Mouse (Mus musculus): ENCODE data around the gene Psmb5. TPM values are rescaled to one million over a fixed set of nuclear protein-coding genes. Genes with fewer than 3 reads are reported as not detected.
"Not testable (repeated sequence)": the region's sequence is repeated elsewhere in the genome, so short reads cannot be mapped to it uniquely, and the experiment has no call there.

The Psmb5 gene
- total RNA-seq, 1 experiment from 2014 or later = 56.3 TPM

DNA sequence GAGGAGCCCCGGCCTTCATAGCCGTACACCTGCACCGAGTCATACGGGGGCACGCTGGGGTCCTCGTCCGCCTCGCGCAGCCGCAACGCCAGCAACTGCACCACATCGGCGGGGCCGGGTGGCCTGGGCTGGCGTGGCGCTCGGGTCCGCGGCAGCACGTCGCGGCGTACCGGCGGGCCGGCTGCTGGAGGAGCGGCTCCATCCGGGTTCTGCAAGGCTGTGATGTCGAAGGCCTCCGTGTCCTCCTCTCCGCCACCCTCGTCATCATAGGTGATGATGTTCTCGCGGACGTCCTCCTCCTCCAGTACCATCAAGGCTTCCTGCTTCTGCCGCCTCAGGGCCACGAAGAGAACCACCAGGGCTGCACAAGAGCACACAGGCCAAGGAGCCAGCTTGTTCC is 14.4 kb upstream of the Psmb5 start:
- ATAC-seq (replicated peaks; ENCODE audit: low read depth, poor library complexity, severe bottlenecking) = no peak

DNA sequence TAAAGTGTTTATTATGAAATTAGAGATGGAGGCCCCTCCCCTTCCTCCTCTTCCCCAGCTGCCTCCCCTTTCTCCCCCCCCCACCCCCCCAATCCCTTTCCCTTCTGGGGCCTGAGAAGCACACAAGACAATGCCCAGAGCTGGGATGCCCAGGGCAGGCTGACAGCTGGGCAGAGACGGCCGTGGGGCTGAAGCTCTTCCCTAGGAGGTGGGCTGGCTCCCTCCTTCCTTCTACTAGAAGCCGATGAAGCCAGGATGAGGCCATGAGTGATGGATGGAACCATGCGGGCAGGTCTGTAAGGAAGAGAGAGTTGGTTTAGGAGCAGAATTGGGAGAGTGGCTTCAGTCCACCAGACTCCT is 13.4 kb upstream of the Psmb5 start:
- no peak for ATAC-seq (replicated peaks; ENCODE audit: low read depth, poor library complexity, severe bottlenecking)

DNA sequence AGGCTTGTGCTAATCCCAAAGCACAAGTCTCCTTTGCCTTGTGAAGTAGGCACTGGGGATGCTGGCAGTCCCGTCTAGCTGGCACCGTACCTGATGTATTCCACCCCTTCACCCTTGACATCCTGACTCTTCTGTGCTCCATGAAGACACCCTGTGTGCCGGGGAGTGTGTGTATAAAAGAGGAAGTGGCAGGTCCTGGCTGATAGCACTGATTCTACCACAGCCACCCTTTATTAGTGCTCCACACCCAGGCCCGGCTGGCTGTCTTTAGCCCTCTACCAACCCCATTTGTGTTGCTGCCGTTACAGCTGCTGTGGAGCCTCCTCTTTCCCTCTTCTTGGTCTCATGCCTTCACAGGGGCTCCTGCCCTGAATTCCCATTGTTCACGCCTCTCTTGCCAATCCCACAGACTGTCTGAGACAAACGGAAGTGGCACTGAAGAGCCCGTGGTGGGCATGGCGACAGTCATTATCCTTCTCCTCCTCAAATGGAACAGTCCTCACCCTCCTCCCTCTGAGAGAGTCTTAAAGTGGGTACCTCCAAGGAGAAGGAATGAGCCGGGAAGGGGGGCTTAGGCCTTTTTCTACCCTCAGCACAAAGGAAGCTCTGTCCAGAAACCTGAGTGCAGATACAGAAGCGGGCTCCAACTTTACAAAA is 12.9 kb upstream of the Psmb5 start:
- ATAC-seq (replicated peaks; ENCODE audit: low read depth, poor library complexity, severe bottlenecking) = peak; percentile 81

DNA sequence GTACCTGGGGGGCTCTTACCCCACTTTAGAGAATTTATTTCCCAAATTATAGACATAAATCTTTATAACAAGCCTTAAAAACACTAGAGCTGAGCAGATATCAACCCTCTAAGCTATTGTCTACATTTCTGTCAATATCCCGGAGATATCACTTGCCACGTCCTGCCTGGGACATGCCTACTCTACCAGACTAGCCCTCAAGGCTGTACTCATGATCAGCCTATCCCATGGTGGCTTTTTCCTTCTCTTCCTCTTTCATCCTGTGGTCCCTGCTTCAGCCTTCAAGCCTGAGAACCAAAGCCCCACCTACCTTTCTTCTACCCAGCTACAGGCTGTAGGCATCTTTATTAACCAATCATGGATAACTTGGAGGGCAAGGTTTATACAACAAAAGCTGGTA is 12.0 kb upstream of the Psmb5 start:
- ATAC-seq (replicated peaks; ENCODE audit: low read depth, poor library complexity, severe bottlenecking) = no peak

DNA sequence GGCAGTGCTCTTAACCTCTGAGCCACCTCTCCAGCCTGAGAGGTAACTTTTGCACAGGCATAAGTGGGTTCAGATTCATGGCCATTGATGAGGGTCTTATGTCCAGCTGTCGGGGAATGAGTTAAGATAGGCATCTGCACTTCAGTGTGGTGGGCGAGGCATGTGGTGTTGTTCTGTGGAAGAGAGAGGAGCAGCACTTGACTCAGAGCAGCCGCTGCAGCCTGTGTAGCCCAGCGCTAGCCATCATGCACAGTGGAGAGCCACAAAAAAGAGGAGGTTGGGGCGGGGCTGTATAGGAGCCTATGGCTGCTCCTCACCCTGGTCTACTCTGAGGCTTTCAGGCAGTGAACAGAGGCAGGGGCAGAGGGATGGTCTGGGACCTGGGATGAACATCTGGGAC is 10.3 kb upstream of the Psmb5 start:
- ATAC-seq (replicated peaks; ENCODE audit: low read depth, poor library complexity, severe bottlenecking) = no peak

DNA sequence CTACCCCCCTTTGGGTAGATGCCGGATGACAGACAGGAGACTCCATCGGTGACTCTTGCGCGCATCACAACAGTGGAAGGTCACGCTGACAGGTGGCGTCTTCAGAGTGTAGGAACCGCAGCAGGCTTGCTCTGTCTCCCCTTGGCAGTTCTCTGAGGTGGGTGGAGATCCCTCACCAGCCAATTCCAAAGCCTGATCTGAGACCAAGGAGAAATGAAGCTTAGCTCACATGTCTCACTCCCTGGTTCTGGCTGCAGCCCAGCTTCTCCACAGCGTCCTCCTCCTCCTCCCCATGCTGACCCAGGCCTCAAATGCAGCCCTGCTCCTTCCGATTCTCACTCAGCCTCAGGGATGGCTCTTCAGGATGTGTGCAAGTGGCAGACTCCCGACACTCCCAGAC is 7.2 kb upstream of the Psmb5 start:
- ATAC-seq (replicated peaks; ENCODE audit: low read depth, poor library complexity, severe bottlenecking) = no peak

DNA sequence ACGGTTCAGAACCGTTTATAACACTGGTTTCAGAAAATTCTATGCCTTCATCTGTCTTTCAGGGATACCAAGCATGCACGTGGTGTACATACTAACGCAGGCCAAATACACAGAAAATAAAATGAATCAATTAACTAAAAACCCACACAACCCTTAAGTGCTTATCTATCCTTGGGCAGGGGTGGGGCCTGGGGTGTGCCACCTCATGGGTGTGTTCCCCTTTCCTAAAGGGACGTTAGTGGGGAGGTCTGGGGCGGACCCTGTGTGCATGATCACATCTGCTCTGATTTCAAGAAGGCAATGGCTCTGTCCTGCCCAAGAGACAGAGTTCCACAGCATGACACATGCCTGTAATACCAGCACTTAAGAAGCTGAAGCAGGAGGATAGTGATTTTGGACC is 5.5 kb upstream of the Psmb5 start:
- peak; percentile 54; the same call in 1 of the 2 replicates for ATAC-seq (replicated peaks; ENCODE audit: low read depth, poor library complexity, severe bottlenecking)

DNA sequence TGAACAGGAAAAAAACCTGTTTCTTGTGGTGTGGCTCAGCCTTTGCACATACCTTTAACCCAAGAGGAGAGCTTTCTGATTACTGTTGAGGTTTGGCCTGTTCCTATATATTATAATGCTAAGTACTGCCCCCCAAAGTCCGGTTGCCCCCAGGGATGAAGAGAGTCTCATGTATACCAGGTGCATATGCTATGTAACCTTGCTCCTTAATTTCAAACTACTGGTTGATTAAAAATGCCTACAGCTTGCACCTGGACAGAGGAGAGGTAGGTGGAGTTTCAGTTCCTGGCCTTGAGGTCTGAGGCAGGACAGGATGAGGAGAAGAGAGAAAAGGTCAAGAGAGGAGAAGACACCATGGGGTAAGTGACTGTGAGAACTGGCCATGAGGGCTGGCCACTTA is 3.3 kb upstream of the Psmb5 start, which contains the start of gene Psmb11:
TSS of gene Psmb11 (plus strand) at position 301 of the 400 bp plus-strand sequence.
- ATAC-seq (replicated peaks; ENCODE audit: low read depth, poor library complexity, severe bottlenecking) = no peak

DNA sequence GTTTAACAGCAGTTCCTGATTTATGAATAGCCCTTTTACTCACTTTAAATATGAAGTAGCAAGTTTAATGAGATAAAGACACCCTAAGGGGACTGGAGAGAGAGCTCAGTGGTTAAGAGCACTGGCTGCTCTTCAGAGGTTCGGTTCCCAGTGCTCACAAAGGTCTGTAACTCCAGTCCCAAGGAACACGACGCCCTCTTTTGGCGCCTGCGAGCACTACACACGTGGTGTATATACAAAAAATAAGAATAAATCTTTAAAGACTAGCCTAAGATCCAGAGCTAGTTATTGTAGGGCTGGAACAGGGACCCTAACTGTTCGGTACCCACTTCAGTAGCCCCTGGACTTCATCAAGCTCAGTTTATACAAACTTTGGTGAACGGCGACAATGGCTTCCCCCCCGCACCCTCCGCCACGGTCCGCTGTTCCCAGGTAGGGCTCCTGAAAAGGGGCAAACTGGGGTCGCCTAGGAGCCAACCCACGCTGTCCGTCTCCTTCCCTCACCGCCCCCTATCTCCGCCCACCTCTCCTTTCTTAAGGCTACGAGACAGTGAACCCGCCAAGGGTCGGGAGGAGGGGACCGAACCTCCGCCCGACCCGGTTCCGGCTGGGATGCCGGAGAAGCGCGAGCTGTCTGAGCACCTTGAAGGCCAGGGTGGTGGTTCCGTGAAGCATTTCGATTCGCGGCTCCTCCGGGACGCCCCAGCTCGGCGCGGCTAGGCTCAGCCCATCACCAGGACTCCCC is 498 bp downstream of the Psmb5 start:
- ATAC-seq (replicated peaks; ENCODE audit: low read depth, poor library complexity, severe bottlenecking) = peak; percentile 58

DNA sequence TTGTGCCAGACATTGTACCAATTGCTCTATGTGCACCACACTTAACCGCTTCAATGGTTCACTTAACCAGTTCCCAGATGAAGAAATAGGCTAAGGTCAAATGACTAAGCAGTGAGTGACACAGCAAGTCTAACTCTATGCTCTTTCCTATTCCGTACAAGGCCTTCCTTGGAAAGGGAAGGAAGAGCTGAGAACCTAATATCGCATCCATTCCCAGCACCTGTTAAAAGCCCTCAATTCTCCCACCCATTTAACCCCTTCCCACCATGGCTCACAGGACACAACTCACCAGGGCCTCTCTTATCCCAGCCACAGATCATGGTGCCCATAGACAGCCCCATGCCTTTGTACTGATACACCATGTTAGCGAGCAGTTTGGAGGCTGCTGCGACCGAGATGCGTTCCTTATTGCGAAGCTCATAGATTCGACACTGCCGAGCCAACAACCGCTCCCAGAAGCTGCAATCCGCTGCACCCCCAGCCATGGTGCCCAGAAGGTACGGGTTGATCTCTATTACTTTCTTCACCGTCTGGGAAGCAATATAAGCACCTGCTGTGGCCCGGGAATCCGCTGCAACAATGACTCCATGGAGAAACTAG is 1.5 kb downstream of the Psmb5 start:
- no peak for ATAC-seq (replicated peaks; ENCODE audit: low read depth, poor library complexity, severe bottlenecking)

DNA sequence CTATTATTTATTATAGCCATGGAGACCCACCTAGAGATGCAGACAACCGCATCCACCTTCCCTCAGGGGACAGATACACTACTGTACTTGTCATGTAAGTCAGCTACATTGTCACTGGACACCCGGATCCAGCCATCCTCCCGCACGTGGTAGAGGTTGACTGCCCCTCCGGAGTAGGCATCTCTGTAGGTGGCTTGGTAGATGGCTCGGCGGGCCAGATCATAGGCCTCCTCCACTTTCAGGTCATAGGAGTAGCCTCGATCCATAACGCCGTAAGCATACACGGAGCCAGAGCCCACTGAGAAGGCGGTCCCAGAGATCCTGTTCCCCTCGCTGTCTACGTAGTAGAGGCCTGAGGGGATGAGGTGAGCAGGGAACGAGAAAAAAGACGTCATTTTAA is 3.7 kb downstream of the Psmb5 start:
- not testable (repeated sequence) for ATAC-seq (replicated peaks; ENCODE audit: low read depth, poor library complexity, severe bottlenecking)

DNA sequence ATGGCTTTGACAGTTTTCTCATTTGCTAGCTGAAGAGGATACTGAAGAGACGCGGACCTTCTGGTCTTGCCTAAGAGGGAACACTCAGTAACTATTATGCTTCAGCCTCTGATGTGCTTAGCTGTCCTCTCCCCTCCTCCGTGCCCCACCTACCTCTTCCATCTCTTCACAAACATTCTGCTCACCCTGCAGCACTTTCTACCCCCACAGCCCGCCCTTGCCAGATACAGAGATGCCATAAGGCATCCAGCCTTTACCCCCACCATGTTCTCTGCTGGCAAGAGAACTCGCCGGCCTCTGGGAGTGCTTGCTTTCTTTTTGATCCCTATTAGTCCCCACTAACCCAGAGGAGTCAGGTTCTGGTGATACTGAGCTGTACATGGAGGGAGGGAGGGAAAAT is 7.2 kb downstream of the Psmb5 start:
- no peak for ATAC-seq (replicated peaks; ENCODE audit: low read depth, poor library complexity, severe bottlenecking)

DNA sequence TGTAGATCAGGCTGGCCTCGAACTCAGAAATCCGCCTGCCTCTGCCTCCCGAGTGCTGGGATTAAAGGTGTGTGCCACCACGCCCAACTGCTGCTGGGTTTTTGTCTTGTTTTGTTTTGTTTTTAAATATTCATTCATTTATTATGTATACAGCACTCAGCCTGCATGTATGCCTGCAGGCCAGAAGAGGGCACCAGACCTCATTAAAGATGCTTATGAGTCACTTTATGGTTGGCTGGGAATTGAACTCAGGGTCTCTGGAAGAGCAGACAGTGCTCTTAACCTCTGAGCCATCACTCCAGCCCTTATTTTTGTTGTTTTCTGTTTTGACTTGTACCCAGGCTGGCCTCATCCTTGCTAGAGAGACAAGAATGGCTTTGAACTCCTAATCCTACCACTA is 7.9 kb downstream of the Psmb5 start:
- no peak for ATAC-seq (replicated peaks; ENCODE audit: low read depth, poor library complexity, severe bottlenecking)

DNA sequence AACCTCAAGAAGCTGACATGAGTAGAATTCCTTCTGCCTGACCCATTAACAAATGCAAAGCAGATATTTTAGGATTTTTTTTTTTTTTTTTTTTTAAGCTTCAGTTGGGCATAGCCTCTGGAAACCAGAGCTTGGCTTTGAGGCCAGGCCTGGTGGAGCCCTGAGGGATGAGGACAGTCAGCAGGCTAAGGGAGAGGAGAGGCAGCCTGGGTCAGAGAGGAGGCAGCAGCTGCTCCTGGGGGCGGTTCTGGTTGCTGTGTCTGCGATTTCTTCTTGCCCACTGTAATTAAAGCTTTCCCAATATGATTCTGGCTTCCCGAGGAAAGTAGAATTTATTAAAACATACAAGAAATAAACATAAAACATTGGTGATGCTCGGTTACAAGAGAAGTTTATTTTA is 8.6 kb downstream of the Psmb5 start:
- ATAC-seq (replicated peaks; ENCODE audit: low read depth, poor library complexity, severe bottlenecking) = no peak

DNA sequence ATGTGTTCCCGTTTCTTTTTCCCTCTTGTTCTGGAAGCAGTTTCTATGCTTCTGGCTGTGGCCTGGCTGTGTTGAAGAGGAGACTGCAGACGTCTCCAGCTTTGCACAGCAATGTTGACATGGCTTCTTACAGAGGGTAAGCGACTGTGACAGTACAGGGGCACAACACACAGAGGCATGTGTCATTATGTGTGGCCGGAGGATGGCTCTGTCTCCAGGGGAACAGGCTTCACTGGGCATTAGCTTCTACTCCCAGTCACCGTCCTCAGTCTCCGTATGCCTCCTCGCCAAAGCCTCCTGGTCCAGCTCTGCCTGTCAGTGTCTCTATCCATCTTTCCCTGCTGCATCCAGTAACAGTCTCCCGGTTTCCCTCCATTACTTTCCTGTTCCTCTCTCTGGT is 10.6 kb downstream of the Psmb5 start:
- ATAC-seq (replicated peaks; ENCODE audit: low read depth, poor library complexity, severe bottlenecking) = no peak

DNA sequence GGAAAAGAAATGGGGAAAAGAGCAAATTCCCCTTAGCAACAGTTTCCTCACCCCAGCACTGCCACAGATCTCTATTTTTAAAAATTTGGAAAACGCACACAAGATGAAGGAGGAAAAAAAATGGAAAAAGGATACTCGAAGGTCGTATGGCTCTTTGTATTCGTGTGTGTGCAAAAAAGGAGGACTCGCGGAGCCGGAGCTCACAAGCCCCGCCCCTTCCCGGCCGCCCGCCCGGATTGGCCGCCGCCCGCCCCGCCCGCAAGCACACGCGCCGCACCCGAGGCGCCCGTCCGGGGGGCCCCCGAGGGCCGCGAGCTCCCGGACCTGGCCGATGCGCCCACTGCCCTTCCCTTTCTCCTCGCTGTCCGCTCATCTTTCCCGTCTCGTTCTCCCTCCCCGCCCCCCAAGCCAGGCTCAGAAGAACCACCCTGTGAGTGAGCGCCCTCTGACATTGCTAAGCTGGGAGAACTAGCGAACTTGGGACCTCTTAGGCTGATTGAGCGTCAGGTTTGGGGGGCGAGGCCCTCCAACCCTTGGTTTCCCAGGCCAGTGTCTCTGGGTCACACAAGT is 12.0 kb downstream of the Psmb5 start, which contains the start of gene 4931414P19Rik:
TSS of gene 4931414P19Rik (minus strand) at position 242 of the 570 bp plus-strand sequence.
- peak; percentile 19; the same call in 1 of the 2 replicates for ATAC-seq (replicated peaks; ENCODE audit: low read depth, poor library complexity, severe bottlenecking)

DNA sequence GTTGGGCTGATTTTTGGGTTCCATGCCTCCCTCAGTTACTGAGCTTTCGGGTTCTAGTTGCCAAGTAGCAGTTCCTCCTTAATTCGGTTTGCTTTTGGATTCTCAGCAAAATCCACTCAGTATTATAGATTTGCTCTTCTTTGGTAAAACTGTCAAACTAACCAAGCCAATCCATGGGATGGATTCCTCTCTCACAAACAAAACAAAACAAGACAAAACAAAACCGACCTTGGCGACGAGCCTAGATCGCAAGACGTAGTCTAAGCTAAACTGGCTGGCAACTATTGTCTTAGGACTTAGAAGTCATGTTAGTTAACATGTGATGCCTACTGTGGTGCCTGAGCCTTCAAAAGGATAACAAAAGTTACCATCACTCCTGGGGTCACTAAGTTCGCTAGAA is 14.1 kb downstream of the Psmb5 start:
- ATAC-seq (replicated peaks; ENCODE audit: low read depth, poor library complexity, severe bottlenecking) = no peak

DNA sequence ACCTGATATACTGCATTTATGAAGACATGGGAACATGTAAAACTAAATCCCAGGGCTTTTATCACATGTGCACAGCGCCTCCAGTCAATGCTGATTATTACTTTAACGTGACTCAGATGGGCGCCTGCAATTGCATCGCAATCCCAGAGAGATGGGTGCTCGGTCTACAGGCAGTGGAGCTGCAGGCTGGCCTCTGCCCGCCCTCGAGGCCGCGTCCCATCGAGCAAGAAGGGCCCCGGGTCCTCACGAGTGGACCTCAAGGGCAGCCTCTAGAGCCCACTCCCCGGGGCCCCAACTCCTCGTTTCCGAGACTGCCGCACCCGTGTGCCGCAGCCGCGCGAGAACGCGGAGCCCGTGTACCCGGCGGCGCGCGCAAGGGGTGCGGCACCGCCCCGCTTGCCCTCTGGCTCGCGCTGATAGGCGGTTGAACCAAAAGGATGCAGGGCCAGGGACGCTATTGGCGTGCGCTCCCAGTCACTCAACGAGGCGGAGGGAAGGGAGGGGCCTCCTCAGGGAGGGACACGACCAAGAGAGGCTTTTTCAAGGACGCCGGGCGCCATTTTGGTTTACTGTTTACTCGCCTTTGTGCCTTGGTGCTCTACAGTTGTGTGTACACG is 14.7 kb downstream of the Psmb5 start:
- peak; percentile 98 for ATAC-seq (replicated peaks; ENCODE audit: low read depth, poor library complexity, severe bottlenecking)

DNA sequence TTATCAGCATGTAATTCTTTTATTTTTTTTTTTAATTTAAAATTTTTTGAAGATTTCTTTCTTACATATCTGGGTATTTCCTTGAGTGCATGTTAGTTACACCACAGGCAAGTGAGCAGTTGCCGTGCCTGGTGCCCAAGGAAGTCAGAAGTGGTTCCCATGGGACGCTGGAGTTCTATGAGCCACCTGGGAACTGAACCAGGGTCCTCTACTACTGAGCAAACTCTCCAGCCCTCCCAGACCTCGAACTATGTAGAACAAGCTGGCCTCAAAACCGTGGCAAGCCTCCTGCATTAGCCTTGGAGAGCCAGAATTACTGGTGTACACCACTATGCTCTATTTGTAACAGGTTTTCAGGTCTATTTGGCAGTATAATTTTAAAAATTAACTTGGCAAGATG is 15.2 kb downstream of the Psmb5 start:
- ATAC-seq (replicated peaks; ENCODE audit: low read depth, poor library complexity, severe bottlenecking) = 0 out of 2 replicates have a peak, but pooled peaks have one; percentile 5

DNA sequence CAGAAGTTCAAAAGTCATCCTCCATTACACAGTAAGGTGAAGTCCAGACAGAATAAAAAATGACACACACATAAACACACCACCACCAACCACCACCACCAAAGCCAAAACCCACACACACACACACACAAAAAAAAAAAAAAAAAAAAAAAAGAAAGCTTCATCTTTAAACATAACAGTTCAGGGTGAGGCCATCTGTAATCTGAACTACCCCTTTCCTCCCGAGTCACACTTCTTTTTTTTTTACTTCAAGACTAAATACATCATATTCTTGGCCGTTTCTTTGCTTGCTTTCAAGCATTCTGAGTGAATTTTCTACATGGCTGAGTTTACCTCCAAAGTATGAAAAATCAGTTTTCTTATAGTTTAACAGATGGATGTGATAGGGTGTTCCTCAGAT is 16.2 kb downstream of the Psmb5 start:
- ATAC-seq (replicated peaks; ENCODE audit: low read depth, poor library complexity, severe bottlenecking) = no peak

DNA sequence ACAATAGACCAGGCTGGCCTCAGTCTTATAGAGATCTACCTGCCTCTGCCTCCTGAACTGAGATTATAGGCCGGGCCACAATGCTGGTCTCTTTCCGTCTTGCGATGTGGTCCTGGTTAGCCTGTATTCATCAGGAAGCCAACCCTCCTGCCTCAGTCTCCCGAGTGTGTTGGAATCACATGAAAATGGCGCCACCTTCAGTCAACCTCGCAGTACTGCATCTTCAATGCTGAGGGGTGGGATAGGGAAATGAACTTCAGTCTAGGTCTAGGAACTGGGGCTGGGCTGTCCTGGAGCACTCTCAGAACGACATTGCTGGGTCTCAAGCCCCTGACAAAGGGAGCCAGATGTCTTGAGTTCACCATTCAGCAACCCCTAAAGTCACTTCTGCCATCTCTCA is 20.7 kb downstream of the Psmb5 start:
- no peak for ATAC-seq (replicated peaks; ENCODE audit: low read depth, poor library complexity, severe bottlenecking)
